Mouse (Mus musculus) erythroblast, embryonic 14.5 days (primary cell): ENCODE data around the gene Smad5.

ENCODE experiments used
- GATA1 ChIP-seq: IDR thresholded peaks from 2 replicates; pipeline ENCODE4 v1.6.1; 2012; ENCODE audit warnings: low read length, inconsistent platforms, mixed read lengths
- TAL1 ChIP-seq: IDR thresholded peaks from 3 replicates; pipeline ENCODE4 v1.6.1; 2012; ENCODE audit warnings: low read length, inconsistent platforms, mixed read lengths

DNA sequence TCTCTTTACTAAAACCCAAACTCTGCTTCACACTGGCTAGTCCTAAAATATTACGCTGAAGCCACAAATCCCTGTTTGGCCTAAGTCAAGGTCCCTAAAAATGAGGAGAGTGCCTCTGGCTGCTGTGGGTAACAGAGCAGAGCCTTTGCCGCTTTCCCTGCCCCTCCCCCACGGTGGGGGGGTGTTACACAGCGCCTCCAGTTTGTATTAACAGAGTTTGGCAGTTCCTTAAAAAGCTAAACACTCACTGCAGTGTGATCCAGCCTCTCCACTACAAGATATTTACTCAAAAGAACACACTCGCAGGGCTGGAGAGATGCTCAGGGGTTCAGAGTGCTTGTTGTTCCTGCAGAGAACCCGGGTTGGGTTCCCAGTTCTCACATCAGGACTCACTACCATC lies 43.9 kb upstream of the Smad5 start:
- TF ChIP-seq GATA1 (no peak), TAL1 (no peak)
